Mouse (Mus musculus): Measurements from ENCODE around the gene Pak6. TPM values are rescaled to one million over a fixed set of nuclear protein-coding genes. Genes with fewer than 3 reads are reported as not detected.

The Pak6 gene
- total and polyA plus RNA-seq, 3 experiments: 0.05 to 0.73 (median 0.42) TPM

GRCm38 (mm10) chr2:118629276-118629675, 33.8 kb upstream of the Pak6 start:
- dilution Hi-C loops (cut with MboI; ENCODE audit: extremely low pct_ligation_motif_present, extremely low pct_unique_long_range_greater_than_20kb, low sequenced_read_pairs) (no loop called here), in situ Hi-C loops (cut with MboI; ENCODE audit: low pct_ligation_motif_present, low pct_unique_long_range_greater_than_20kb, low sequenced_read_pairs) (no loop called here)
- Histone ChIP-seq H3K4me1 (ENCODE audit: control insufficient read depth in 1 of 2, insufficient read depth in 2 of 2) (no peaks in the 10 kb centered on the region; a peak in 1 of 4 replicates), H3K27ac (ENCODE audit: insufficient read depth, low read depth) (no peak overlapping the region), H3K79me2 (replicated peaks; ENCODE audit: control insufficient read depth, extremely low read depth, insufficient read depth, poor library complexity, severe bottlenecking) (no peaks in the 10 kb centered on the region; the same call in 1 of the 2 replicates), H3K27me3 (replicated peaks) (no peaks in the 10 kb centered on the region), H3K4me3 (replicated peaks in 1 of 3; ENCODE audit: low read depth in 2 of 3, low read length in 2 of 3, poor library complexity in 1 of 3) (no peak overlapping the region), H3K9me3 (replicated peaks; ENCODE audit: low read length) (no peaks in the 10 kb centered on the region), H3K4me2 (ENCODE audit: insufficient read depth, low read depth, poor library complexity, severe bottlenecking) (no peak overlapping the region), H3K36me3 (replicated peaks in 1 of 2; ENCODE audit: control insufficient read depth in 1 of 2, insufficient read depth in 1 of 2, low read length in 1 of 2) (peaks cover 67 to 93% of the 10 kb centered on the region in 2 experiments), H3K9ac (ENCODE audit: insufficient read depth, low read depth) (no peak overlapping the region)
- DNase-seq (ENCODE audit: extremely low read depth): no peak
- TF ChIP-seq PAX5 (IDR thresholded peaks at IDR 0.05; ENCODE audit: low read length) (no peak), JUND (conservative IDR thresholded peaks at IDR 0.05; ENCODE audit: low read depth, low read length) (no peak), ZKSCAN1 (IDR thresholded peaks at IDR 0.05; ENCODE audit: borderline replicate concordance, low read depth, low read length) (no peak), RCOR1 (conservative IDR thresholded peaks at IDR 0.05; ENCODE audit: low read depth, low read length) (no peak), HCFC1 (IDR thresholded peaks at IDR 0.05; ENCODE audit: low read depth, low read length) (no peak), NELFE (IDR thresholded peaks at IDR 0.05; ENCODE audit: low read depth, low read length) (no peak), ZC3H11A (IDR thresholded peaks at IDR 0.05; ENCODE audit: low read depth, low read length) (no peak), MXI1 (IDR thresholded peaks at IDR 0.05; ENCODE audit: low read depth, low read length) (no peak), E2F4 (IDR thresholded peaks at IDR 0.05; ENCODE audit: insufficient replicate concordance, low read depth, low read length) (no peak), POLR2A (IDR thresholded peaks at IDR 0.05; ENCODE audit: low read depth, low read length) (no peak), TCF12 (IDR thresholded peaks at IDR 0.05; ENCODE audit: low read depth, low read length) (no peak), TBP (conservative IDR thresholded peaks at IDR 0.05; ENCODE audit: low read depth, low read length) (no peak), ZMIZ1 (IDR thresholded peaks at IDR 0.05; ENCODE audit: low read depth, low read length) (no peak)

GRCm38 (mm10) chr2:118633441-118633840, 29.7 kb upstream of the Pak6 start:
- Histone ChIP-seq H3K4me3 (replicated peaks in 1 of 3; ENCODE audit: low read depth in 2 of 3, low read length in 2 of 3, poor library complexity in 1 of 3) (no peak overlapping the region), H3K36me3 (replicated peaks in 1 of 2; ENCODE audit: control insufficient read depth in 1 of 2, insufficient read depth in 1 of 2, low read length in 1 of 2) (peaks cover 75 to 98% of the 10 kb centered on the region in 2 experiments), H3K4me1 (ENCODE audit: control insufficient read depth in 1 of 2, insufficient read depth in 2 of 2) (no peaks in the 10 kb centered on the region; a peak in 1 of 4 replicates), H3K9me3 (replicated peaks; ENCODE audit: low read length) (no peaks in the 10 kb centered on the region), H3K79me2 (replicated peaks; ENCODE audit: control insufficient read depth, extremely low read depth, insufficient read depth, poor library complexity, severe bottlenecking) (no peaks in the 10 kb centered on the region; the same call in 1 of the 2 replicates), H3K4me2 (ENCODE audit: insufficient read depth, low read depth, poor library complexity, severe bottlenecking) (no peak overlapping the region), H3K9ac (ENCODE audit: insufficient read depth, low read depth) (no peak overlapping the region), H3K27me3 (replicated peaks) (no peaks in the 10 kb centered on the region), H3K27ac (ENCODE audit: insufficient read depth, low read depth) (no peak overlapping the region)
- no peak for DNase-seq (ENCODE audit: extremely low read depth)
- TF ChIP-seq UBTF (IDR thresholded peaks at IDR 0.05; ENCODE audit: low read depth, low read length) (no peak), EP300 (IDR thresholded peaks at IDR 0.05; ENCODE audit: low read length) (no peak), TCF12 (IDR thresholded peaks at IDR 0.05; ENCODE audit: low read depth, low read length) (no peak), JUN (IDR thresholded peaks at IDR 0.05; ENCODE audit: insufficient read depth, low read depth, low read length) (no peak), SMC3 (IDR thresholded peaks at IDR 0.05; ENCODE audit: low read depth, low read length) (no peak), MYC (IDR thresholded peaks at IDR 0.05; ENCODE audit: low read depth, low read length) (no peak), CTCF (conservative IDR thresholded peaks at IDR 0.05 in 1 of 2, IDR thresholded peaks at IDR 0.05 in 1 of 2; ENCODE audit: low read depth in 2 of 2, low read length in 2 of 2) (no peak), USF2 (conservative IDR thresholded peaks at IDR 0.05; ENCODE audit: low read depth, low read length) (no peak), MAX (IDR thresholded peaks at IDR 0.05; ENCODE audit: low read length) (no peak), TBP (conservative IDR thresholded peaks at IDR 0.05; ENCODE audit: low read depth, low read length) (no peak), POLR2A (IDR thresholded peaks at IDR 0.05; ENCODE audit: low read depth, low read length) (no peak), MAZ (IDR thresholded peaks at IDR 0.05; ENCODE audit: low read depth, low read length) (no peak)
- dilution Hi-C loops (cut with MboI; ENCODE audit: extremely low pct_ligation_motif_present, extremely low pct_unique_long_range_greater_than_20kb, low sequenced_read_pairs) (no loop called here), in situ Hi-C loops (cut with MboI; ENCODE audit: low pct_ligation_motif_present, low pct_unique_long_range_greater_than_20kb, low sequenced_read_pairs) (no loop called here)
